Mouse (Mus musculus): ENCODE measurements around the gene Tfdp1.

The Tfdp1 gene

DNA sequence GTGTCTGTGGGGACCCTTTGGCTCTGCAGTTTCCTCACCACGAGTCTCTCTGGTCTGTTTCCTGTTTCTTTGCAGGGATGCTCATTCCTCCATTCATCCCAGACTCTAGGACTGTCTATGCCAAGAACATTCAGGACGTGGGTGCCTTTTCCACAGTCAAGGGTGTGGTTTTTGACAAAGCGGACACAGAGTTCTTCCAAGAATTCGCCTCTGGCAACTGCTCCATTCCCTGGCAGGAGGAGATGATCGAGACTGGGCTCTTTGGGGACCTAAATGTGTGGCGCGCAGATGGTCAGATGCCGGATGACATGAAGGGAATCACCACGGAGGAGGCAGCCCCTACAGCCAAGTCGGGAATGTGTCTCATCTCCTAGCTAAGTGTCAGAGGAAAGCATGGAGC is 77.3 kb downstream of the Tfdp1 start:
- DNase-seq (ENCODE audit: low read depth, low spot score): no peak

- DNase-seq (ENCODE audit: low read depth, low spot score): no peak
Observed at GRCm38 (mm10) chr8:13419111-13419639, 80.6 kb downstream of the Tfdp1 start.

- DNase-seq (ENCODE audit: low read depth, low spot score): no peak
Observed at GRCm38 (mm10) chr8:13420970-13421369, 82.4 kb downstream of the Tfdp1 start.

DNA sequence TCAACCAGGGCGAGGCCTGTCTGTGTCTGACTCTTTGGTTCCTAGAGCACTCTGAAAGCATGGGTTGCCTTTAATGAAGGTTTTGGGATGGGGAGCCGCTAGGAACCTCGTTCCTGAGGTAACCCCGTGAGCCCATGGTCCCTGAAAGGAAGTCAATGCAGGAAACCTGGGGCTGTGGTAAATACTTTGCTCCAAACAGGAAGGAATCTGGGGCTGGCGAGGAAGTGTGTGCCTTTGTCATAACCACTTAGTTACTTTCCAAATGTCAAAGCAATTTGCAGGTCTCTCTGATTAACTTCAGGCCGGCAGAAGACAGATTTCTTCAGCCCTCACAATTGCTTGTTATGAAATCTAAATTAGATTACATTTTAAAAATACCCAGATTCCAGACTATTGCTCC is 88.8 kb downstream of the Tfdp1 start:
- no peak for DNase-seq (ENCODE audit: low read depth, low spot score)

Data from embryo, embryonic 11.5 days (tissue).